Mouse (Mus musculus): ENCODE measurements at regions not wholly inside any gene's neighbourhood (a gene's known extent, or its start where the extent isn't known, plus 50 kb on each side); places are given as distances from the start of the nearest gene placed in this dataset.
A peak's percentile ranks its signal among the peaks of the same experiment; 100 is the strongest.

DNA sequence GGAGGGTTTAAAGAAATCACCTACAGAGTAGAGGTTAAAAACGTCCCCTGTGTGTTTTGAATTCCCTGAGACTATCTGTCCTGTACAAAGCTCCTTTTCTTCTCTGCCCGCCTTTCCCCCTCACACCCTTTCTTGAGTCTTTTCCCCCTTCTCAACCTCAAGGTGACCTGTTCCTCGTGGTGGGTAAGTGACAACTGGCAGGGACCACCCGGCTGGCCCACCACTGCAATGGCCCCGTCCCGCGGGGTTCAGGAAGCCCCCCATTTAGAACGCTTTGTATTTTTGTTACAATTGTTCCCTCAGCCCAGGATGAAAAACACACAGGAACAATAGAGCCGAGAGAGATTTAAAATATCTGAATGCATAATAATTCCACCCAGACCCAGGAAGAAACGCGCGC, 272.9 kb upstream of the Sox2 start:
- no peak for DNase-seq (ENCODE audit: low spot score)

DNA sequence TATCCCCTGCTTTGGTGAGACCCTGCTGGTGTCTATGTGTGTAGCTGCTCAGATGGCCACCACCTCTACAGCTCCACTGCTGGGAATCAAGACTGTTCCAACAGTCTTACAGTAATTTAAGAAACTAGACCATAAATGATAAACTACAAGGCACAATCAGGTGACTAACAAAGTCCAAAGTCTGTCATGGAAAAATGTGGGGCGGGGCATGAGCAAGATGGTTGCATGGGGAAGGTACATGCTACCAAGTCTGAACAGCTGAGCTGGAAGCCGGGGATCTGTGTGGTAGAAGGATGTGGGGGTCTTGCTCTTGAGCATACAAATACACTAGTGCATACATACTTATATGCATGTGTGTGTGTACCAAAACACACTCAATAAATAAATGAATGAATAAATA, 278.8 kb upstream of the Sox2 start:
- DNase-seq (ENCODE audit: low spot score), result no peak

GRCm38 (mm10) chr3:34338100-34338499, 257.0 kb upstream of the Dnajc19 start:
- no peak for DNase-seq (ENCODE audit: low spot score)

DNA sequence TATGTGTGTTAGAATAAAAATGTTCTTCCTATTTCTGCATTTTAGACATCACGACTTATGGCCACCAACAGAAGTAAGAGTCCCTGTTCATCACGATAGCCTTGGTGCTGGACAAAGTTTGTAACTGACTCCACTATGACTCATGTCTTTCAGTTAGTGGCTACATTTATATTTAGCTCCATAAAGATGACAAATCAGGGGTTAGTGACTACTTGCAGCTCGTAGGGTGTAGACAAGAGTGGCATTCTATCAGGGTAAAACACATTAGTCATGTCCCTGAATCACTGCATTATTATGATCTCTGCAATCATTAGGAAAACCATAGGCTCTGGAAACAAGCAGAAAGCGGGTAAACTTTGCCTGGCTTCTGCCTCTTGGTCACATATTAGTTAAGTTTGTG, 252.4 kb upstream of the Dnajc19 start:
- no peak for DNase-seq (ENCODE audit: low spot score)

DNA sequence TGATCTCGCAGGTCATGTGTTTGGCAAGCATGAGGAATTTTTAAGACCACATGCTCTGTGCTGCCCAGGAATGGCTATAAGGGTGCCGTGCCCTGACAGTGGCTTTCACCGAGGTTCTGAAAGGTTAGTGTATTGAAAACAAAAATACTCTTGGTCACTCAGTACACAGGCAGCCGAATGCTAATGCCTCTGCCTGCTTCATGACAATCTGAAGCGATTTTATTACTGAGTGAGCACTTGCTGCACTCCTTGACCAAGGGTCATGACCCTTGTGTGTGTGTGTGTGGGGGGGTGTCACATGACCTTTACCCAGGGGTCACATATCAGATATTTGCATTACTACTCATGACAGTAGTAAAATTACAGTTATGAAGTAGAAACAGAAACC, 250.8 kb upstream of the Dnajc19 start:
- DNase-seq (ENCODE audit: low spot score), result no peak

GRCm38 (mm10) chr3:34330970-34331888, 250.1 kb upstream of the Dnajc19 start:
- no peak for DNase-seq (ENCODE audit: low spot score)

- peak; percentile 27 for DNase-seq (ENCODE audit: low spot score)
Observed at GRCm38 (mm10) chr3:34328865-34329264, 247.7 kb upstream of the Dnajc19 start.

DNA sequence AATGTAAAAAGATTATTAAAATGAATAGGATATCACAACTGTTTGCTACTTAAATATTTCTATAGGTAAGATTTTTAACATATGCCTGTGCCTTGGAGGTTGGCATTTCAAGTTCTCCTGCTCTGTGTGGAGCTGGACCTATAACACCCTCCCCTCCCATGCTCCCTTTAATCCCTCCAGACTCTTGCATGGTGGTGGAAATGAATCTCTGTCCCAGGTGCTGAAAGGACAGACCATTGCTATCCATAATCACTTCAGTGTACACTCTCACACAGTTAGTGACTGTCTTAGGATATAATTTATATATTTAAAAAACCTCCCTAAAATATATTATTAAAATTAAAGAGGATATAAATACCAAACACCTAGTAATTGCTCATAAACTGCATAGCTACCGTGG, 244.5 kb upstream of the Dnajc19 start:
- no peak for DNase-seq (ENCODE audit: low spot score)

DNA sequence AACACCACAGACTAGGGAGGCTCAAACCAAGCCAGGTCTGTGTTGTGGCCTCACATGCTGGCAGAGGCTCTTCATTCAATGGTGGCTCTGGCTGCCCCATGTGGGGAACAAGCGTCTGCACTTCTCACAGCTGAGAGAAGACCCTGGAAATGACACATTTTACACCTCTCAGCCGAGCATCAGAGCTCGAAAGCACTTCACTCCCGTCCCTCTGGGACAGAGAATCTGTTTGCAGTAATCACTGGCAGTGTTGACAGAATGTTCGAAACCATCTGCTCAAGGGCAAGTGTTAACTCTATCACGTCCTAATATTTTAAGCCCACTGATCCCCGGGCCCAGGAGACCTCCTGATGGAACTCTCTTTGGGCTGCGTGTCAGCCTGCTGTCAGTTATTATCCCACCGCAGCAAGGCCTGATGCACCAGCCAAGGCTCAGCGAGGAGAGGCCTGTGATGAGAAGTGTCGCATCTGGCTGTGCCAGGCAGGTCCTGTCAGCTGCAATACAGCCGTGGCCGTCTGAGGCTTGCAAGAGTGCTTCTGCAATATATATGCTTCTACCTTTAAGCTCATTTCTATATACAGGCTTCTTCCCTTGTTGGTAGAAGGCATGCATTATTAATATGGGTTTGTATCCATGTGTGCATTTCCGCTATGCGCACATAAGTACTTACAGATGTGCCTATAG, 241.5 kb upstream of the Dnajc19 start:
- DNase-seq (ENCODE audit: low spot score), result no peak

DNA sequence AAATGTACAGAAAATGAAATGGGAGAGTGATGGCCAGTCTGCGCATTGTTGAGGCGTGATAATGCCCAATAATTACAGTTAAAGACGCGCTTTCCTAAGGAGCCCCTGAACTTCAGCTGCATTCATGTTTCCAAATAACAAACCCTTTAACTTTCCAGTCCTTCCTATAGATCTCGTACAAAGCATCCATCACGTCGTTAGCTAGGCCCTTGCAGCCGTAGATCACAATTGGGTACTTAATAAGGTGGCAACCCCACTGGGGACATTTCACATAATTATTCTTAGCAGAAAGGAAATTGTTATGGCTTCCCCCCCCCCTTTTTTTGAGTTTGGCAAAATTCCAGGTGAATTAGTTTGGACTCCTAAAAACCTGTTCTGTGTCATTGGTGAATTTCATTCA, 233.7 kb upstream of the Dnajc19 start:
- DNase-seq (ENCODE audit: low spot score), result no peak

DNA sequence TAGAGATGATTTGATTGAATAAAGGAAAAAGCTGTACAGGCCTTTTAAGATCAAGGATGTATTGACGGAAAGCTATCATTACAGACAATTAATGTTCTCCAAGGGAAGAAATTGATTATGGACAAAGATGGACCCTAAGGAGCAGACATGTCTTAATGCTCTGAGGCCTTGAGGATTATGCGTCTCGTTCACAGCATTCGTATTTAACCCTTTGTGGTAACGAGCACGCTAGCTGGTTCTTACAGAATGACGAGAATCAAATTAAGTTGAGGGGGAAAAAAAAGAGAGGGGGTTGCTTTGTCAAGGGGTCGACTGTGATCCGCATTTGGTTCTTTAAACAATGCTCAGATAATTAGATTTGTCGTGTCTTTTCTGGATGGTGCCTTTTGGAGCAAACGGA, 233.3 kb upstream of the Dnajc19 start:
- DNase-seq (ENCODE audit: low spot score), result no peak

- no peak for DNase-seq (ENCODE audit: low spot score)
Observed at GRCm38 (mm10) chr3:34311944-34312343, 230.8 kb upstream of the Dnajc19 start.

DNA sequence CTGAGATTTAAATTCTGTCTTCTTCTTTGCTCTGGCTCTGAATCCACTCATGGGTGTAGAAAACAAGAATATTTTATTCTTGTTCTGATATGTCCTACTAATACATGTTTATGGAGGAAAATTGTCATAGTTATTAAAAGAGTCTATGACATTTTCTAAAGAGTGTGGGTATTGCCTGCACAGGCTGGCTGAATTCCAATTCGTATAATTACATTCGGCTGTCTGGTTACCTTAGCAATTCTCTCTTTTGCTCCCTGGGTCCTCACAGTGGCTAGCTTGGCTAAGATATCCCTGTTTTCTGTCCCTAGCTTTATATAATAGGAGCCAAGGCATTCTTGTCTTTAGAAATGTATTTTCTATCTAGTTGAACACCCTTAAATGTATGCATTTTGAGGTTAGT, 218.5 kb upstream of the Dnajc19 start:
- DNase-seq (ENCODE audit: low spot score), result no peak

- DNase-seq (ENCODE audit: low spot score), result no peak
Observed at GRCm38 (mm10) chr3:34287836-34288235, 206.7 kb upstream of the Dnajc19 start.

GRCm38 (mm10) chr3:34270154-34270553, 189.0 kb upstream of the Dnajc19 start:
- DNase-seq (ENCODE audit: low spot score), result no peak

GRCm38 (mm10) chr3:34266462-34266861, 185.3 kb upstream of the Dnajc19 start:
- DNase-seq (ENCODE audit: low spot score), result no peak

DNA sequence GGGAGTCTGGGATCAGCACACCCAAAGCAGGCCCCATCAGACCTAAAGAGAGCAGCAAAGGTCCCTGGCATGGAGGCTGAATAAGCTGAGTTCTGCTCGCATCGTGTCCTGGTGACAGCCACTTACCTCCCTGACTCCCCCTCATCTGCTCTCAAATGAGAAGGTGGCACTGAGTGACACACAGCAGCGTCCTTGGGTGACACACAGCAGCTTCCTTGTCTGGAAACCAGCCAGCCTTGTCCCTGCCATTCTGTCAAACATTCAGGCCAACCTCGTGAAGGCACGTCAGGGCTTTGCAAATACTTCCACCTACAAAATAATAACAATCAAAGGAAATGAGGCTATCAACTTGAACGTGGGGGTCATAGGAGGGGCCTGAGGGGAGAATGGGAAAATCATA, 183.7 kb upstream of the Dnajc19 start:
- no peak for DNase-seq (ENCODE audit: low spot score)

DNA sequence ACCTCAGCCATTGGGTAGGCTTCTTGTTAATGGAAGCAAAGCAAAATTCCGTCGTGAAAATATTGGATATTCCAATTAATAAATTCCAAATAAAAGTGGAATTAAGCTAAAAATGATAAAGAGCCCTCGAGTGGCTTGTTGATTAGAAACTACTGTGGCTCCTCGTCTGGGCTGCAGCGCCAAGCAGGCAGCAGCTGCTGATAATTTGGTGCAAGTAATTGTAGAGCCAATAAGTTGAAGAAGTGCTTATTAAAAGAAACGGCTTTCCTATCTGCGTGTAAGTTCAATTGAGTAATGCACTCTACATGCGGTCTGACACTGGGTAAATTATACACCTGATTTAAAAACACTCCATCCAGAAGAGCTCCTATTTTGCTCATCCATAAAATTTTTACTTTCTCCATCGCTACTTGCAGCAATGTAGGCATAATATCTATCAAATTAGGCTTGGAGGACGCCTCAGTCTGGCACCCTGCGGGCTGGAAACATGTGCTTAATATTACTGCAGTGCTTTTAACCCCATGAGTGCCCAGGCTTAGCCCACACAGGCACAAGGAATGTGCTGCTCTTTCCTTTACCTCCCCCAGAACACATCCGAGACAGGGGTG, 171.7 kb upstream of the Dnajc19 start:
- DNase-seq (ENCODE audit: low spot score), result no peak

- DNase-seq (ENCODE audit: low spot score), result no peak
Observed at GRCm38 (mm10) chr3:34242126-34242525, 161.0 kb upstream of the Dnajc19 start.

GRCm38 (mm10) chr3:34239978-34240377, 158.9 kb upstream of the Dnajc19 start:
- DNase-seq (ENCODE audit: low spot score), result no peak

DNA sequence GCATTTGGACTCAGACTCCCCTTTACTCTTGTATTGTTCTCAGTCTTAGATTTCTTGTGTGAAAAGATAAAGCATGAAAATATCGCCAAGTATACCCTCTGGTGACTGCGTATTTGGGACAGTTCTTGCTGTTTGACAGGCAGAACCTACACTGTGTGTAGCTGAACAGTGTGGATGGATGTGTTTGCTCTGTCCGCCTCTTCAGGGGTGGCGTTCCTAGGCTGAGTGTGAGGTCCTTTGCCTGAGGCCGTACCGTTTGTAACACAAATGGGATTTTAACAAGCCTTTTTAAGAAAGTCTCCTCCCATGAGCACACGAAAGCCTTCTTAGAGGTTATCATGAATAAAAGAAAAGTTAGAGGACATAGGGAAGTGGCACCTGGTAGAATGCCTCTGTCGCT, 153.3 kb upstream of the Dnajc19 start:
- DNase-seq (ENCODE audit: low spot score), result no peak

DNA sequence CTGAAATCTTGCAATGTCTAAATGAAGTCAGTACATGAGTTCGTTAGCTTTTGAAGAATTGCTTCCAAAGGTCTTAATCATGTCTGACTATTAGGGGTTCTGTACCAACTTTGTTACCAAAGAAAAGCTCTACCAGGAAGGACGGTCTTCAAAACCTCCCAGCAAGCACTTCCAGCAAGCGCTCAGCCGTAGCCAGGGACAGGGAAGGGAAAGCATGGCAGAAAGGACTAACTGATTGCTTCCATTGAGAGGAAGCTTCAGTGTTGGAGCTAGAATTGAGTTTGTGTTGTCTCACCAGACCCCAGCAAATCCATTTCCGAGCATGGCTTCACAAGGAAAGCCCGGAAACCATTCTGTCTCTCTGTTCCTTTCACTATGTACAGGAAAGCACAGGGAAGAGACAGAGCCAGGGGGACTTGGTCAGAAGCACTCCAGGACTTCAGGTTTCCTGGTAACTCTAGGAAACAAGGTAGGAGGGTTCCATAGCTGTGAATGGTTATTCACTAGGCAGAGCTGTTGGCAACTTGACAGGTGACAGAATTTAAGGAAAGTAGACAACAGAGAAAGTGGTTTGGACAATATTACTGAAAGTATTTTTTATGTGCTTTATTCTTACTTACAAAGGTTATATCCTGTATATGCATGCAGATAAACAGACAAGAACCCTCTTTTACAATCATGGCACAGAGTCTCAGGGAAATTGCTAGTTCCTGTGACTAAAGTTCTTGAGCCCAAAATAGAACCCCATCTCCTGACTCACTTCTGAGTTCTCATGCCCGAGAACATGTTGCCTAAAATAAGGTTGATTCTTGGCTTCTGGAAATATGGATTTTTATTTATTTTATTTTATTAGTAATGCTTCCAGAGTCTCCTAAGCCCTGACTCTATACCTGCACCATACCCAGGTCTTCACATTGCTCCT, 151.5 kb upstream of the Dnajc19 start:
- no peak for DNase-seq (ENCODE audit: low spot score)

Measured in urinary bladder, postnatal 14 days (tissue).